Mouse (Mus musculus): Measurements from ENCODE around the gene Asb6.

- TF ChIP-seq TAL1 (IDR thresholded peaks at IDR 0.05; ENCODE audit: low read length) (no peak), GATA1 (IDR thresholded peaks at IDR 0.05; ENCODE audit: low read length) (no peak)
These were observed 33.8 kb downstream of the Asb6 start for GRCm38 (mm10) chr2:30796382-30796781.

All from erythroblast, embryonic 14.5 days (primary cell).